Mouse (Mus musculus) liver, embryonic 15.5 days (tissue): ENCODE measurements at regions not wholly inside any gene's neighbourhood (a gene's known extent, or its start where the extent isn't known, plus 50 kb on each side); places are given as distances from the start of the nearest gene placed in this dataset.

Experiments
- ATAC-seq: fragments of 200-750 bp; cut with Nextera tagmentation; 2 replicates; pipeline ENCODE4 v1.8.0; 2017; ENCODE audit warnings: moderate number of reproducible peaks, mild to moderate bottlenecking, moderate library complexity; ENCODE audit not compliant: insufficient read depth
- H3K27ac ChIP-seq: fragments of 300-500 bp; sonication (generic); replicated peaks from 2 replicates; pipeline ENCODE4 v1.5.1; 2015; ENCODE audit warnings: mild to moderate bottlenecking, inconsistent platforms
- H3K27me3 ChIP-seq: fragments of 300-500 bp; sonication (generic); 2 replicates; pipeline ENCODE4 v1.6.1; 2015; ENCODE audit warnings: mild to moderate bottlenecking, inconsistent platforms
- H3K36me3 ChIP-seq: fragments of 300-500 bp; sonication (generic); replicated peaks from 2 replicates; pipeline ENCODE4 v1.6.1; 2015; ENCODE audit warnings: moderate library complexity, mild to moderate bottlenecking, inconsistent platforms
- H3K4me1 ChIP-seq: fragments of 300-500 bp; sonication (generic); replicated peaks from 2 replicates; pipeline ENCODE4 v1.6.1; 2015; ENCODE audit warnings: inconsistent platforms
- H3K4me2 ChIP-seq: fragments of 300-500 bp; sonication (generic); 2 replicates; pipeline ENCODE4 v1.6.1; 2015; ENCODE audit warnings: moderate library complexity, mild to moderate bottlenecking, inconsistent platforms
- H3K4me3 ChIP-seq: fragments of 300-500 bp; sonication (generic); replicated peaks from 2 replicates; pipeline ENCODE4 v1.5.1; 2015; ENCODE audit warnings: mild to moderate bottlenecking, inconsistent platforms
- H3K9ac ChIP-seq: fragments of 300-500 bp; sonication (generic); 2 replicates; pipeline ENCODE4 v1.6.1; 2015; ENCODE audit warnings: moderate library complexity, mild to moderate bottlenecking, inconsistent platforms
- H3K9me3 ChIP-seq: fragments of 300-500 bp; sonication (generic); replicated peaks from 2 replicates; pipeline ENCODE4 v1.6.1; 2016; ENCODE audit warnings: inconsistent platforms
- WGBS: fragments of 180-500 bp; shearing (Covaris S2); methylation state at CpG from one replicate; pipeline ENCODE4 v1.1.7; 2015; ENCODE audit warnings: mixed read lengths; ENCODE audit not compliant: insufficient replicate concordance; 5-methylcytosine and 5-hydroxymethylcytosine counted together

DNA sequence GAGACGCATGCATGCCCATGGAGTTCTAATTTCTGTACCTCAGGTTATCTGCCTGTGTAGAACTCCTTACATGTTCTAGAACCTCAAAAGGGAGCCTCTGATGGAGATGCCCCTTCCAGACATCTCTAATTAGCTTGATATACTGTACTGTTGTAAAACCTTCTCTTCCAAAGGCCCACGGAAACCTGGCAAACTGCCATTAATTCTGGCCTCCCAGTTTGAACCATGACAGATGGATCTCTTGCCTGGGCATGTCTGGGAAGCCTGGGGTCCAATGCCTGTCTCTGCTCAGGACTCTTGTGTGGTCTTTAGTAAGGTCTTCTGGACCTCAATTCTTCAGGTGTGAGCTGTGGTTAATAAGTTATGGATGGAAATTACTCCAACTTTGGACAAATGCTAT is 207.7 kb upstream of the Camk1g start:
- no peak for ATAC-seq
- Histone ChIP-seq H3K4me1 (0 out of 2 replicates have a peak, but pooled peaks cover 4% of the 10 kb centered on the region), H3K9ac (no peak overlapping the region), H3K9me3 (no peaks in the 10 kb centered on the region), H3K4me3 (no peak overlapping the region), H3K4me2 (no peak overlapping the region), H3K27ac (no peak overlapping the region), H3K27me3 (no peaks in the 10 kb centered on the region), H3K36me3 (no peaks in the 10 kb centered on the region)
- WGBS: 62% methylated on average over 2 of the region's 2 CpGs

DNA sequence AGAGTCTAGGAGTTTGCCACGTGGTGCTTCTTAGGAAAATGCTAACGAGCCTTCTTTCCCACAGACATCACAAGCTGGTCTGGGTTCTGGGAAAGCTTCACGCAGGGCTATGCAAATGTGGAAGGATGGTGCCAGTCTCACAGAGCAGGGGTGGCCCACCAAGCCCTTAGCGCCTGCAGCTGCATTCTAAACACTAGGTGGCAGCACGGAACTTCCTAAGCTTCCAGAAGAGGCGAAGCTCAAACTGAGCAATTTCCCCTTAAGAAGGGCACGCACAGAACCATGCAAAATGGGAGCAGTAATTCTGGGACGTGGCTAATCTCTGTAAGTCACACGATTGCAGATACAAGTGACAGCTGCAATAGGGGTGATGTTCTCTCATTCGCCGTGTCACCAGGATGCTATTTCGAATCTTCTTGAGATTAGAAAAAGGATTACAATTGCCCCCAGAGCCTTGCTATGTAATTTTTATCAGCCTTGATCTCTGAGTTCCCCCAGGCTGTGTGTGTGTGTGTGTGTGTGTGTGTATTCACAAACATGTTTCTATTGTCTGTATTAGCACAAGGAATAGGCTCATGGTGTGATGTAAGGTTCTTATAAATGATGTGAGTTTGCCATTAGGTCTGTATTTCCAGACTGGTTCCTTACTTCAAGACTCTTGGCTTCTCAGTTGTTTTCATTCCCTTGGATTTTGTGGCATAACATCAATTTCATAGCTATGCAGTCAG is 206.1 kb upstream of the Camk1g start:
- H3K4me3 ChIP-seq: no peak overlapping the region
- 0 out of 2 replicates have a peak, but pooled peaks cover 4% of the 10 kb centered on the region for H3K4me1 ChIP-seq
- no peak overlapping the region for H3K9ac ChIP-seq
- H3K4me2 ChIP-seq: no peak overlapping the region
- WGBS: 6% methylated on average over 12 of the region's 12 CpGs
- H3K9me3 ChIP-seq: no peaks in the 10 kb centered on the region
- H3K27ac ChIP-seq: no peak overlapping the region
- no peaks in the 10 kb centered on the region for H3K36me3 ChIP-seq
- ATAC-seq: peak; percentile 31; the same call in 1 of the 2 replicates
- H3K27me3 ChIP-seq: no peaks in the 10 kb centered on the region

DNA sequence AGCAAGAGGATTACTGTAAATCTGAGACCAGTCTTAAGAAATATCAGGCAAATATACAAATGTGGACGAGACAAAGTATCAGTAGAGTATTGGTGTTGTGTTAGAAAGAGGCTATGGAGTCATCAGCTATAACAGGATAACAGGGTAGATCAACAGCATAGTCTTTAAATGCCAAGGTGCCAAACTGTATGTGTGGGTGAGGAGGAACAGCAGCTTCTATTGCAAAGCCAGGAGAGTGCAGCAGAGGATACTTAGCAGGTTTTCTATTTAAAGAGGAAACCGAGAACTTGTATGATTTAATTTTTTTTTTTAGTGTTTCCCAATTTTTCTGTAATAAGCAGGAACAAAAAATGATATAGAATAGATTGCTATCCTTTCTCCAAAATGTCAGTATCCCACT is 202.7 kb upstream of the Camk1g start:
- no peak for ATAC-seq
- WGBS: 42% methylated on average over 2 of the region's 2 CpGs
- H3K9ac ChIP-seq: no peak overlapping the region
- no peak overlapping the region for H3K4me3 ChIP-seq
- 0 out of 2 replicates have a peak, but pooled peaks cover 5% of the 10 kb centered on the region for H3K4me1 ChIP-seq
- H3K27me3 ChIP-seq: no peaks in the 10 kb centered on the region
- no peaks in the 10 kb centered on the region for H3K36me3 ChIP-seq
- H3K27ac ChIP-seq: no peak overlapping the region
- no peak overlapping the region for H3K4me2 ChIP-seq
- no peaks in the 10 kb centered on the region for H3K9me3 ChIP-seq

DNA sequence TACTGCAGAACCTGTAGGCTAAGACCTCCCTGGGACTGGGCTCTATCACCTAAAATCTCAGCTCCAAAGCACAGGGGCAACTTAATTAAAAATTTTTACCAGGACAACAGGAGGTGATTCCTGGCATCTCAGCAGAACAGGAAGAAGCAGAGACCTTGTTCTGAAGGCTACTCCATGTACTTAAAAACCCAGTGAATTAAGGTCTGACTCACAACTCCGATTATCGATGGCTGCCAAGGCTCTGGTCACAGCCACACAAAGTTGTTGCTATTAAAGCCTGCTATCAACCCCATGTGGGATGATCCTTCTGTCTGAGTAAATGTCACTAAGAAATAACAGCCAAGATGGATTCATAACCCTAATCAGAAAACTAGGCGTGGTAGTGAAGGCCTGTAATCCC is 202.3 kb upstream of the Camk1g start:
- WGBS: 79% methylated on average over 3 of the region's 3 CpGs
- Histone ChIP-seq H3K4me3 (no peak overlapping the region), H3K4me1 (0 out of 2 replicates have a peak, but pooled peaks cover 7% of the 10 kb centered on the region), H3K9me3 (no peaks in the 10 kb centered on the region), H3K9ac (no peak overlapping the region), H3K36me3 (no peaks in the 10 kb centered on the region), H3K4me2 (no peak overlapping the region), H3K27me3 (no peaks in the 10 kb centered on the region), H3K27ac (no peak overlapping the region)
- no peak for ATAC-seq

DNA sequence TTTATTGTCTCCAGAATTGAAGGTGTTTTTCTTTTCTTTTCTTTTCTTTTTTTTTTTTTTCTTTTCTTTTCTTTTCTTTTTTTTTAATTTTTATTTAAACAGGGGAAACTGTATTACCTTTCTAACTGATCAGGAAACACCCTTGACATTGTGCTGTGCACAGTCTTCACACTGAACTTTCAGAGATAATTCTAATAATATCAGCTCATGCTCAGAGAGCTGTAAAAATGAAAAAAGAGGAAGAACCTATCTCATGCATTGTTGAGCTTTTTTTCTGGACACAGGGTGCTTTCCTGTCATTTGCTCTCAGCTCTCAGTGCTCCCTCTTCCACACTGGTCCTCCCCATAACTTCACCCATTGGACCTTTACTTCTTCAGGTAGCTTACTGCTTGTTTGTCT is 201.0 kb upstream of the Camk1g start:
- Histone ChIP-seq H3K27ac (no peak overlapping the region), H3K4me1 (0 out of 2 replicates have a peak, but pooled peaks cover 5% of the 10 kb centered on the region), H3K4me3 (no peak overlapping the region), H3K27me3 (no peaks in the 10 kb centered on the region), H3K4me2 (no peak overlapping the region), H3K9ac (no peak overlapping the region), H3K9me3 (no peaks in the 10 kb centered on the region), H3K36me3 (no peaks in the 10 kb centered on the region)
- no peak for ATAC-seq

DNA sequence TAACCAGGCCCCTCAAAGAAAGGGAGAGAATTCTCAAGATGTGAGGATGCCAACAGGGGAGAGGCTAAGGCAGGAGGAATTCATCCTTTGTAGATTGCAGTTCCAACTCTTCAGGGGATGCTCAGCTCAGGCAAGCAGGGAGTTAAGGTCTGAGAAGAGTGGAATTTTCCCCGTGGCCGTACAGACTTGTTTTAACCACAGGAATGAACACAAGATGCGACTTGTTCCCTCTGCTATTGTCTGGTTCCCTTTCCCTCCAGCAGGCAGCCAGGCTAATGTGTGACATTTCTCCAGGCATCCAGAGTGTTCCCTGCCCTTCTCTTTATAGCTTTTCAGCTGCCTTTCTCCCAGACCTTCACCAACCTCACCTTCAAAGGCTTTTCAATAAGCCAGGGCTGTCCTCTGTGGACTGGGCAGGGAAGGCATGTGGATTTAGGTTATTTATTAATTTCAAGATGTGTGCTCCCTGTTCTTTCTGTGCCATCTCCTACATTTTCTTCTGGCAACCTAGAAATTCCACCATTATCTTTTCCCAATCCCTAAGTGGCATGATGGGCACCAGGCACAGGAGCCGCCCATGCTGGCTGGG is 198.6 kb upstream of the Camk1g start:
- Histone ChIP-seq H3K9ac (no peak overlapping the region), H3K27ac (no peak overlapping the region), H3K4me3 (no peak overlapping the region), H3K4me2 (no peak overlapping the region), H3K36me3 (no peaks in the 10 kb centered on the region), H3K9me3 (no peaks in the 10 kb centered on the region), H3K27me3 (no peaks in the 10 kb centered on the region), H3K4me1 (0 out of 2 replicates have a peak, but pooled peaks cover 3% of the 10 kb centered on the region)
- 36% methylated on average over 4 of the region's 4 CpGs for WGBS
- ATAC-seq: no peak

DNA sequence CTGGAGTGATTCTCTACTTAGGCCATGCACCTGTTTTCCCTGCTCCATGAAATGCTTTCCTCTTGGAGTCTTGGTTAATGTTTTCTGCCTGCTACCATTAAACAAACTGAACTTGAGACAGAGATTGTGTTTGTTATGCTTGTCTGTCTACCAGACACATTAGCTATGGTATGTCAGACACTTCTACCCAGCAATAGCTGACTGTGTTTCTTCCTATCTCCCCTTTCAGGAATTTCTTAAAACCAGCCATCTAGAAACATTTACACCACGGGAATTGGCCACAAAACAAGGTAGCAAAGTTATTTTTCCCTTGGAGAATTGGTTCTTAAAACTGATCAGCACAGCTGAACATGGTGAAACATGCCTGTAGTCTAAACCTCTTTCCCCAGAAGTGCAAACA is 197.1 kb upstream of the Camk1g start:
- Histone ChIP-seq H3K4me3 (no peak overlapping the region), H3K9me3 (no peaks in the 10 kb centered on the region), H3K27me3 (no peaks in the 10 kb centered on the region), H3K27ac (no peak overlapping the region), H3K9ac (no peak overlapping the region), H3K36me3 (no peaks in the 10 kb centered on the region), H3K4me1 (0 out of 2 replicates have a peak, but pooled peaks cover 3% of the 10 kb centered on the region), H3K4me2 (no peak overlapping the region)
- no peak for ATAC-seq
- 28% methylated on average over 1 of the region's 1 CpGs for WGBS

DNA sequence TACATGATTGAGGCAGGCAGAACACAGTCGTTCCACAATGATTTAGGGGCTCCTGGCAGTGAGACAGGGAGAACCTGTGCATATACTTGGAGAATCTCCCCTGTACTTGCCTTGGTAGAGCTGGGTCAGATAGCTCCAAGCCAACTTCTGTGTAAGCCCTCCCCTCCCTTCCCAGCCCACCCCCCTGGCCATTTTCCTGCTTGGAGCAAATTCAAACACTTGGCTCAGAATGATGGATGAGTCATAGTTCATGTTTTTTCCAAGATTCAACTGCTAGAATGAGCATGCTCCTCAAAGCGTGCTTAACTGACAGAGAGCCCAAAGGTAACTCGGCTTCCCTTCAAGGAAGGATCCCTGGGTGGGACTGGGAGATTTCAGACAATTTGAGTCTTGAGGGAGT is 194.1 kb upstream of the Camk1g start:
- H3K4me3 ChIP-seq: no peak overlapping the region
- H3K27me3 ChIP-seq: no peaks in the 10 kb centered on the region
- no peak overlapping the region for H3K4me2 ChIP-seq
- no peak overlapping the region for H3K9ac ChIP-seq
- 0 out of 2 replicates have a peak, but pooled peaks cover 3% of the 10 kb centered on the region for H3K4me1 ChIP-seq
- WGBS: 60% methylated on average over 3 of the region's 3 CpGs
- H3K9me3 ChIP-seq: no peaks in the 10 kb centered on the region
- H3K36me3 ChIP-seq: no peaks in the 10 kb centered on the region
- ATAC-seq: no peak
- no peak overlapping the region for H3K27ac ChIP-seq

DNA sequence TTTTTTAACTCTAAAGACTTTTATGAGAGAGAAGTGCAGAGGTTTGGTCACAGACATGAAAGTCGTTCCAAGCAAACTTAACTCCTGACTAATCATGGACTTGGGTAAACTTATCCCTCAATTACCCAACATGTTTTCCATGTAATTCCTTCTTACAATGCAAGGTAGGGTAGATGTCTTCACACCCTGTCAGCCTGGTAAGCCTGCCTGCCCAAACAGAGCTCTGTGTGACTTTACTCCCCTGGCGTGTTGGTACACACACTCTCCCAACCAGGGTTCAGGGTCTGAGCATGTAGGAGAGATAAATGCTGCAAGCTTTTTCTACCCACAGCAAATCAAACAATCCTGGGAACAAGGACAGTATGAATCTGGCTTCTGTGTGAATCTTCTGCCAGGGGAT is 192.1 kb upstream of the Camk1g start:
- Histone ChIP-seq H3K4me2 (no peak overlapping the region), H3K27ac (no peak overlapping the region), H3K9ac (no peak overlapping the region), H3K4me1 (no peaks in the 10 kb centered on the region), H3K36me3 (no peaks in the 10 kb centered on the region), H3K4me3 (no peak overlapping the region), H3K27me3 (no peaks in the 10 kb centered on the region), H3K9me3 (no peaks in the 10 kb centered on the region)
- WGBS: 55% methylated on average over 2 of the region's 2 CpGs
- no peak for ATAC-seq

DNA sequence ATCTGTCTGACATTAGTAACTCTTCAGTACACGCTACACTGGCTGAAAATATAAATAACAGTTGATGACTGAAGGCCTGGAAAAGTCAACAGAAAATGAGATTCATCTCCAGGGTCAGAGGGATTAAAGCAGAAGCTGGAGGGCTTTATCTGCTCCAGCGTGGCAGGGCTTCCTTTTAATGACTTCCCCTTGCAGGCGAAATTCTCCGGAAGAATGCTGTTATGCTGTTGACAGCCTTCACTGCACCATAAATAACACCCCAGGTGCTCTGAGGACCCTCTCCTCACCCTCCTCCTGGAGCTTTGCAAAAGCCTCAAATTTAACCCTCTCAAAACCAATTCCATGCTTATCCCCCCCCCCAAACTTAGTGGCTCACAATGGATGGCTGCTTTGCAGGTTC is 188.0 kb upstream of the Camk1g start:
- WGBS: 12% methylated on average over 4 of the region's 4 CpGs
- ATAC-seq: no peak
- H3K4me3 ChIP-seq: no peak overlapping the region

DNA sequence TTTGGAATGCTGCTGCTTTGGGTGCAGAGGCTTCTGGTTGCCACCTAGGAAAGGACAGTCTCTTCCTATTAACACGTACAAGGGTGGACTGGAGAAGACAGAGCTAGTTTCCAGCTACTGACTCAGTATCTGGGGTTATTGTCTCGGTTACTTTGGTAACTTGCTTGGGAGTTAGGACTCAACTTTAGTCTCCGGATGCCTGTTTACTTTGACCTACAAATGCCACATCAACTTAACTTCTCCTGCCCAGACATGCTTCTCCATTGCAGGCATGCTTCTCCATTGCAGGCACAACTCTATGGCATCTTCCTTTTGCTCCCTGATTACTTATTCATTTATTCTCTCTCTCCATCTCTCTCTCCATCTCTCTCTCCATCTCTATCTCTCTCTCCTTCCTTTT is 184.6 kb upstream of the Camk1g start:
- H3K9ac ChIP-seq: no peak overlapping the region
- H3K27ac ChIP-seq: no peak overlapping the region
- no peak overlapping the region for H3K4me2 ChIP-seq
- no peaks in the 10 kb centered on the region for H3K27me3 ChIP-seq
- no peaks in the 10 kb centered on the region for H3K4me1 ChIP-seq
- H3K4me3 ChIP-seq: no peak overlapping the region
- H3K9me3 ChIP-seq: no peaks in the 10 kb centered on the region
- WGBS: 61% methylated on average over 3 of the region's 3 CpGs
- no peak for ATAC-seq
- no peaks in the 10 kb centered on the region for H3K36me3 ChIP-seq

More for the DNA sequence above, 188.0 kb upstream of the Camk1g start:
- Histone ChIP-seq H3K9me3 (no peaks in the 10 kb centered on the region), H3K4me2 (no peak overlapping the region), H3K27ac (no peak overlapping the region), H3K27me3 (no peaks in the 10 kb centered on the region), H3K9ac (no peak overlapping the region), H3K36me3 (no peaks in the 10 kb centered on the region), H3K4me1 (no peaks in the 10 kb centered on the region)

DNA sequence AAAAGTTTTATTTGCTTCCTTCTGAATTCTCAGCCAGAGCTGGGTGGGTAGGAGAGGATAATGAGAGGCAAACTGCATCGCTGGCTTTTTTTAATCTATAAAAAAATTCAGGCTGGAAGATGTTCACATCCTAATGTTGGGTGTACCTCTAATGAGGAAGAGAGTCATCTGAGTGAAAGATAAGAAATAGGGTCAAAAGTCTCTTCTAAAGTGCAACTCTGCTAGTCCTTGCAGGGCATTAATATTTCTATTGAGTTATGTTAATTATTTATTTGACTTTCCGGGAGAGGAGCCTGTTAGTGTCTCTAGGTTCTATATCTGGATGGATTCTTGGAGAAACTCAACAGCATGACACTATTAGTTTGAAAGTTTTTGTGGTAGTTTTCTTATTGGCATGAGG is 182.2 kb upstream of the Camk1g start:
- ATAC-seq: no peak
- Histone ChIP-seq H3K27ac (no peak overlapping the region), H3K36me3 (no peaks in the 10 kb centered on the region), H3K4me3 (no peak overlapping the region), H3K9ac (no peak overlapping the region), H3K9me3 (no peaks in the 10 kb centered on the region), H3K27me3 (no peaks in the 10 kb centered on the region), H3K4me1 (no peaks in the 10 kb centered on the region), H3K4me2 (no peak overlapping the region)
- 62% methylated on average over 2 of the region's 2 CpGs for WGBS
